Comparison of ENCODE assay signal across 8 mouse cellular contexts in the genomic region with DNA sequence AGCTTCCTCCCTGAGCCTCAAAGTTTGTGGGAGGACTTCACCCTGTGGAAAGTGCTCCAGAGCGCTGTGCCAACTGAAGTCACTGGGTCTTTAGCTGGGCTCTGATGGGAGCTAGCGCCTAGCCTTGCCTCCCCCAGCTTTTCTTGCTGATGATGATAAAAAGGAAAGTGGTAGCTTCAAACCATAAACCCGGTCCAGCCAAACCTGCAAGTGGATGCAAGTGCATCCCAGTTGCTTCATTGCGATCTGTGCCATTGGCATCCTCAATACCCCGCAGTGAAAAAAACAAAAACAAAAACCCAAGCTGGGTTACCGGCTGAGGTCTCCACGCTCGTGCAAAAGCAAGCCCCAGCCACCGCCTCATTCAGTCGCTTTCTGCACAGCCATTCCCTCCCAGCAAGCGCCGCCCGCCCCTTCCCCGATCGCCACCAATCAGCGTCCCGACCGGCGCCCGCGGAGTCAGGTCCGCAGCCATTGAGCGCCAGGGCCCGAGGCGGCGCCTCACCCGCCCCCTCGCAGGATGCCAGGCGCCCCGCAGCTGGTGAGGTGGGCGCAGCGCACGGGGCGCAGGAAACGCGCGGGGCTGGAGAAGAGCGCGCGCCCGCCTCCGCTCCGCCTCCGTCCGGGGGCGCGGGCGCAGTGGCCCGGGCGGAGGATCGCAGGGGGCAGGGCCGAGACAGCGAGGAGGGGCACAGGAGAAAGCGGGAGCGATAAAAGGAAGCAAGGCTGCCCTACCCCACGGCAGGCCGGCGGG. TPM values are rescaled to one million over a fixed set of nuclear protein-coding genes. Genes with fewer than 3 reads are reported as not detected.
DNase-seq lines count a peak whose midpoint lies in the region; ATAC-seq lines count a peak whose summit lies in the region.

A gene (plus strand): TSS at position 550 of the 754 bp plus-strand sequence.

- peaks cover 19% of the 10 kb centered on the region for H3K36me3 ChIP-seq in heart, embryonic 14.5 days (ENCODE audit: control insufficient read depth, insufficient read depth, low read length)
- peaks cover 14% of the 10 kb centered on the region for H3K36me3 ChIP-seq in liver, embryonic 12.5 days
- H3K36me3 ChIP-seq in splenic B cell, adult 2 months (ENCODE audit: control insufficient read depth, insufficient read depth, low read length, poor library complexity, severe bottlenecking): peaks cover 4% of the 10 kb centered on the region

- under 1% methylated on average over 44 of the region's 58 CpGs for WGBS in heart, embryonic 14.5 days
- under 1% methylated on average over 55 of the region's 58 CpGs for WGBS in liver, embryonic 12.5 days (ENCODE audit: insufficient replicate concordance)

- peaks cover 2 to 14% of the 10 kb centered on the region in 2 experiments; a peak in 2 of 4 replicates for H3K4me1 ChIP-seq in heart, embryonic 14.5 days (ENCODE audit: control insufficient read depth in 2 of 2, insufficient read depth in 2 of 2, low read length in 2 of 2)
- peaks cover 36% of the 10 kb centered on the region for H3K4me1 ChIP-seq in liver, embryonic 12.5 days

- H3K9ac ChIP-seq in heart, embryonic 14.5 days (ENCODE audit: low read length): peak within 1 kb of the TSS; percentile 79
- peak within 1 kb of the TSS; percentile 73 for H3K9ac ChIP-seq in liver, embryonic 12.5 days

- H3K27me3 ChIP-seq in heart, embryonic 14.5 days (ENCODE audit: control insufficient read depth, insufficient read depth, low read length): peaks cover 7% of the 10 kb centered on the region; the same call in 1 of the 2 replicates
- peaks cover 64% of the 10 kb centered on the region for H3K27me3 ChIP-seq in liver, embryonic 12.5 days (replicated peaks)
- H3K27me3 ChIP-seq in splenic B cell, adult 2 months (ENCODE audit: control insufficient read depth, insufficient read depth, low read length, poor library complexity, severe bottlenecking): no peaks in the 10 kb centered on the region

- DNase-seq in CD8-positive naive resting alpha-beta T cell, adult 2 months (ENCODE audit: low read depth in 2 of 2, low spot score in 2 of 2): peak; percentile 88 to 89
- DNase-seq in c-Kit-negative CD71-positive TER-119-positive erythroid progenitor cells, embryonic 14.5 days (ENCODE audit: low read depth, low spot score): peak; percentile 71
- peak; percentile 46 for DNase-seq in fibroblast of lung, adult 2 months (ENCODE audit: low read depth)
- peak; percentile 91 for DNase-seq in kidney, postnatal 14 days
- DNase-seq in naive thymus-derived CD4-positive, alpha-beta T cell, adult 2 months (ENCODE audit: low read depth): peak; percentile 92
- peak; percentile 90 for DNase-seq in splenic B cell, adult 2 months (ENCODE audit: low read depth, low spot score)

- H3K27ac ChIP-seq in heart, embryonic 14.5 days (replicated peaks in 1 of 2; ENCODE audit: control insufficient read depth in 1 of 2, insufficient read depth in 1 of 2, low read depth in 2 of 2, low read length in 2 of 2): peak within 1 kb of the TSS in 1 of 2 experiments; percentile 19; a peak in 1 of 4 replicates
- H3K27ac ChIP-seq in liver, embryonic 12.5 days: peak within 1 kb of the TSS; percentile 52

- H3K4me2 ChIP-seq in heart, embryonic 14.5 days (ENCODE audit: low read length): peak within 1 kb of the TSS; percentile 100
- H3K4me2 ChIP-seq in liver, embryonic 12.5 days: peak within 1 kb of the TSS; percentile 100

- H3K4me3 ChIP-seq in heart, embryonic 14.5 days (ENCODE audit: control insufficient read depth in 1 of 2, insufficient read depth in 1 of 2, low read depth in 1 of 2, low read length in 2 of 2): peak within 1 kb of the TSS; percentile 70 to 85
- H3K4me3 ChIP-seq in liver, embryonic 12.5 days: peak within 1 kb of the TSS; percentile 73

- peak; percentile 90 for ATAC-seq in heart, embryonic 14.5 days (ENCODE audit: insufficient number of reproducible peaks, insufficient read depth, low FRiP score, low read depth)
- peak; percentile 92 for ATAC-seq in liver, embryonic 12.5 days

- no peaks in the 10 kb centered on the region for H3K9me3 ChIP-seq in heart, embryonic 14.5 days (ENCODE audit: control insufficient read depth, low read length)
- H3K9me3 ChIP-seq in liver, embryonic 12.5 days (replicated peaks): no peaks in the 10 kb centered on the region

RNA-seq across cellular contexts. Expression of the gene that starts here (rescaled TPM):
- 0.86 and 1.1 TPM in 2 replicates for polyA plus RNA-seq in heart, embryonic 14.5 days (2014; fragmentation: Nextera tagmentation; extraction: Ambion mirVana)
- polyA plus RNA-seq in liver, embryonic 12.5 days (2016; fragmentation: Nextera tagmentation; extraction: Ambion mirVana): 1.3 and 1.6 TPM in 2 replicates
